ENCODE assay signal across 8 mouse cellular contexts in genomic region chr8:70137890-70138289, GRCm38 (mm10). TPM values are rescaled to one million over a fixed set of nuclear protein-coding genes. Genes with fewer than 3 reads are reported as not detected.
DNase-seq lines count a peak whose midpoint lies in the region; ATAC-seq and TF ChIP-seq lines count a peak whose summit lies in the region.

No protein-coding gene starts in this region.

- H3K9ac ChIP-seq in kidney, postnatal 0 days (ENCODE audit: low read depth, low read length) = 0 out of 2 replicates have a peak overlapping the region, but pooled peaks have one; percentile 46
- peak overlapping the region; percentile 71 for H3K9ac ChIP-seq in neural tube, embryonic 13.5 days

- no peak for ATAC-seq in kidney, postnatal 0 days (replicated peaks; ENCODE audit: low FRiP score, low read depth)
- no peak for ATAC-seq in neural tube, embryonic 13.5 days (ENCODE audit: low read depth)

- peaks cover 28% of the 10 kb centered on the region for H3K36me3 ChIP-seq in kidney, postnatal 0 days (ENCODE audit: insufficient read depth, low read length)
- H3K36me3 ChIP-seq in forebrain, embryonic 10.5 days (replicated peaks) = peaks cover 57% of the 10 kb centered on the region
- H3K36me3 ChIP-seq in limb, embryonic 10.5 days = peaks cover 62% of the 10 kb centered on the region
- peaks cover 51% of the 10 kb centered on the region for H3K36me3 ChIP-seq in neural tube, embryonic 13.5 days

- DNase-seq in kidney, postnatal 0 days (ENCODE audit: low spot score) = no peak
- DNase-seq in kidney, adult 8-10 months = no peak
- DNase-seq in forebrain, embryonic 10.5 days (ENCODE audit: extremely low spot score, low spot score) = no peak
- no peak for DNase-seq in limb, embryonic 10.5 days (ENCODE audit: low spot score)
- DNase-seq in cerebellum, postnatal 10 days = no peak
- no peak for DNase-seq in thymus, adult 18-20 months
- DNase-seq in embryo, embryonic 10.5 days (ENCODE audit: low spot score) = no peak

- H3K9me3 ChIP-seq in kidney, postnatal 0 days (replicated peaks; ENCODE audit: low read length) = no peaks in the 10 kb centered on the region
- H3K9me3 ChIP-seq in forebrain, embryonic 10.5 days = no peaks in the 10 kb centered on the region
- H3K9me3 ChIP-seq in limb, embryonic 10.5 days (replicated peaks) = no peaks in the 10 kb centered on the region
- no peaks in the 10 kb centered on the region for H3K9me3 ChIP-seq in neural tube, embryonic 13.5 days

- H3K4me1 ChIP-seq in kidney, postnatal 0 days (replicated peaks; ENCODE audit: insufficient read depth, low read length) = peaks cover 3% of the 10 kb centered on the region
- H3K4me1 ChIP-seq in forebrain, embryonic 10.5 days = peaks cover 23% of the 10 kb centered on the region
- H3K4me1 ChIP-seq in limb, embryonic 10.5 days = peaks cover 20% of the 10 kb centered on the region
- H3K4me1 ChIP-seq in neural tube, embryonic 13.5 days (replicated peaks) = peaks cover 24% of the 10 kb centered on the region

- TF ChIP-seq CTCF in kidney, postnatal 0 days (IDR thresholded peaks at IDR 0.05; ENCODE audit: low read depth) = no peak

- no peak overlapping the region for H3K4me3 ChIP-seq in kidney, postnatal 0 days (replicated peaks; ENCODE audit: low read depth, low read length)
- H3K4me3 ChIP-seq in forebrain, embryonic 10.5 days = peak overlapping the region; percentile 77
- peak overlapping the region; percentile 89 for H3K4me3 ChIP-seq in limb, embryonic 10.5 days
- peak overlapping the region; percentile 72 for H3K4me3 ChIP-seq in neural tube, embryonic 13.5 days

- no peak overlapping the region for H3K27ac ChIP-seq in kidney, postnatal 0 days
- H3K27ac ChIP-seq in forebrain, embryonic 10.5 days = no peak overlapping the region
- no peak overlapping the region for H3K27ac ChIP-seq in limb, embryonic 10.5 days
- H3K27ac ChIP-seq in neural tube, embryonic 13.5 days (replicated peaks) = no peak overlapping the region

- peak overlapping the region; percentile 62 for H3K4me2 ChIP-seq in kidney, postnatal 0 days (ENCODE audit: low read length)
- peak overlapping the region; percentile 65 for H3K4me2 ChIP-seq in neural tube, embryonic 13.5 days

- H3K27me3 ChIP-seq in kidney, postnatal 0 days (ENCODE audit: insufficient read depth, low read length) = no peaks in the 10 kb centered on the region
- no peaks in the 10 kb centered on the region for H3K27me3 ChIP-seq in forebrain, embryonic 10.5 days (ENCODE audit: poor library complexity, severe bottlenecking)
- H3K27me3 ChIP-seq in limb, embryonic 10.5 days (ENCODE audit: low read depth, poor library complexity, severe bottlenecking) = no peaks in the 10 kb centered on the region
- H3K27me3 ChIP-seq in neural tube, embryonic 13.5 days = no peaks in the 10 kb centered on the region

- WGBS in kidney, postnatal 0 days = 78% methylated on average over 4 of the region's 4 CpGs
- 81% methylated on average over 4 of the region's 4 CpGs for WGBS in forebrain, embryonic 10.5 days
- 83% methylated on average over 4 of the region's 4 CpGs for WGBS in limb, embryonic 10.5 days
- 80% methylated on average over 4 of the region's 4 CpGs for whole genome bisulfite sequencing in neural tube, embryonic 13.5 days

RNA-seq across cellular contexts. Expression of gene Rfxank, which starts 1.1 kb away (rescaled TPM):
- 13.4 and 13.7 TPM in 2 replicates for polyA plus RNA-seq in kidney, postnatal 0 days (2015; fragmentation: Nextera tagmentation; extraction: Ambion mirVana)
- 17.1 and 19.2 TPM in 2 replicates for polyA plus RNA-seq in forebrain, embryonic 10.5 days (2016; fragmentation: Nextera tagmentation; extraction: Ambion mirVana)
- polyA plus RNA-seq in limb, embryonic 10.5 days (2016; fragmentation: Nextera tagmentation; extraction: Ambion mirVana) = 20.1 and 27.9 TPM in 2 replicates
- 11.9 and 12.6 TPM in 2 replicates for polyA plus RNA-seq in neural tube, embryonic 13.5 days (2015; fragmentation: Nextera tagmentation; extraction: Ambion mirVana)

RNA-seq across cellular contexts. Expression of gene Borcs8, which starts 1.4 kb away (rescaled TPM):
- 48.3 and 49.3 TPM in 2 replicates for polyA plus RNA-seq in kidney, postnatal 0 days (2015; fragmentation: Nextera tagmentation; extraction: Ambion mirVana)
- polyA plus RNA-seq in forebrain, embryonic 10.5 days (2016; fragmentation: Nextera tagmentation; extraction: Ambion mirVana) = 38.5 and 41.6 TPM in 2 replicates
- polyA plus RNA-seq in limb, embryonic 10.5 days (2016; fragmentation: Nextera tagmentation; extraction: Ambion mirVana) = 45.3 and 49.8 TPM in 2 replicates
- polyA plus RNA-seq in neural tube, embryonic 13.5 days (2015; fragmentation: Nextera tagmentation; extraction: Ambion mirVana) = 54.5 and 56.0 TPM in 2 replicates

RNA-seq across cellular contexts. Expression of gene Mef2b, which starts 1.6 kb away (rescaled TPM):
- polyA plus RNA-seq in kidney, postnatal 0 days (2015; fragmentation: Nextera tagmentation; extraction: Ambion mirVana) = 0.28 and 0.37 TPM in 2 replicates
- 0.71 and 0.74 TPM in 2 replicates for polyA plus RNA-seq in forebrain, embryonic 10.5 days (2016; fragmentation: Nextera tagmentation; extraction: Ambion mirVana)
- polyA plus RNA-seq in limb, embryonic 10.5 days (2016; fragmentation: Nextera tagmentation; extraction: Ambion mirVana) = 0.29 and 0.60 TPM in 2 replicates
- 0.52 and 0.53 TPM in 2 replicates for polyA plus RNA-seq in neural tube, embryonic 13.5 days (2015; fragmentation: Nextera tagmentation; extraction: Ambion mirVana)

RNA-seq across cellular contexts. Expression of gene Nr2c2ap, which starts 6.8 kb away (rescaled TPM):
- 30.1 and 34.1 TPM in 2 replicates for polyA plus RNA-seq in kidney, postnatal 0 days (2015; fragmentation: Nextera tagmentation; extraction: Ambion mirVana)
- 35.7 and 37.9 TPM in 2 replicates for polyA plus RNA-seq in forebrain, embryonic 10.5 days (2016; fragmentation: Nextera tagmentation; extraction: Ambion mirVana)
- 29.6 and 35.9 TPM in 2 replicates for polyA plus RNA-seq in limb, embryonic 10.5 days (2016; fragmentation: Nextera tagmentation; extraction: Ambion mirVana)
- polyA plus RNA-seq in neural tube, embryonic 13.5 days (2015; fragmentation: Nextera tagmentation; extraction: Ambion mirVana) = 34.8 and 40.6 TPM in 2 replicates

RNA-seq across cellular contexts. Expression of gene Ncan, which starts 17.2 kb away (rescaled TPM):
- 0.03 TPM in 2 replicates for polyA plus RNA-seq in kidney, postnatal 0 days (2015; fragmentation: Nextera tagmentation; extraction: Ambion mirVana)
- polyA plus RNA-seq in forebrain, embryonic 10.5 days (2016; fragmentation: Nextera tagmentation; extraction: Ambion mirVana) = 10.5 and 13.5 TPM in 2 replicates
- 0.29 and 0.61 TPM in 2 replicates for polyA plus RNA-seq in limb, embryonic 10.5 days (2016; fragmentation: Nextera tagmentation; extraction: Ambion mirVana)
- 131 and 136 TPM in 2 replicates for polyA plus RNA-seq in neural tube, embryonic 13.5 days (2015; fragmentation: Nextera tagmentation; extraction: Ambion mirVana)
